Mouse (Mus musculus): Measurements from ENCODE around the gene Tmtc4.

- TF ChIP-seq ZKSCAN1 (IDR thresholded peaks at IDR 0.05; ENCODE audit: borderline replicate concordance, low read depth, low read length) (no peak), CTCF (conservative IDR thresholded peaks at IDR 0.05 in 1 of 2, IDR thresholded peaks at IDR 0.05 in 1 of 2; ENCODE audit: low read depth in 2 of 2, low read length in 2 of 2) (peak; percentile 90 to 94), ZC3H11A (IDR thresholded peaks at IDR 0.05; ENCODE audit: low read depth, low read length) (peak; percentile 68), MAFK (IDR thresholded peaks at IDR 0.05; ENCODE audit: insufficient replicate concordance, low read length) (no peak), POLR2A (IDR thresholded peaks at IDR 0.05; ENCODE audit: low read depth, low read length) (no peak), EP300 (IDR thresholded peaks at IDR 0.05; ENCODE audit: low read length) (no peak), ETS1 (conservative IDR thresholded peaks at IDR 0.05; ENCODE audit: low read depth, low read length) (no peak), MEF2A (IDR thresholded peaks at IDR 0.05; ENCODE audit: borderline replicate concordance, low read depth, low read length) (no peak), USF1 (IDR thresholded peaks at IDR 0.05; ENCODE audit: low read depth, low read length) (no peak), MAX (IDR thresholded peaks at IDR 0.05; ENCODE audit: low read length) (no peak), POLR2AphosphoS2 (IDR thresholded peaks at IDR 0.05; ENCODE audit: low read depth, low read length) (no peak)
Observed at GRCm38 (mm10) chr14:122876163-122876562, 107.7 kb downstream of the Tmtc4 start.

Data from CH12.LX (cell line).